Mouse (Mus musculus): Measurements from ENCODE around the gene Tbcd. TPM values are rescaled to one million over a fixed set of nuclear protein-coding genes. Genes with fewer than 3 reads are reported as not detected.

Gene Tbcd
- polyA plus RNA-seq, 2 experiments, result 38.7 to 43.4 TPM

DNA sequence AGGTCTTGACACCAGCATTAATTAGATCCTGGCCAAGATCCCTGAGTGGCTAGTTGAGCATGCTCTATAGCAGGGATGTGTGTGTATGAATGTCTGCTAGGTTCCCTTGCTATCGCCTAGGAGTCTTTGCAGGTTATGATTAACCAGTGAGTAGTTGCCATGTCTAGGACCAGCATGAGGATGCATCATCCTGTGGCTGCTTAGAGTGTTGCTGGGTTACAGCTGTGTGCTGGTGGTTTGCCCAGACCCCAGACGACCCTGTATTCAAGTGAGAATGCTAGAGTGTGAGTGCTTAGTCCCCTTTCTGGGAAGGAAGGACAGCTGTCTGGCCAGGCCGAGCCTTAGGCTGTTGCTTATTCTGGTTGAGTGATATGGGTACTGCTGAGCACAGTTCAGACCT is 106.8 kb downstream of the Tbcd start:
- ATAC-seq (ENCODE audit: low FRiP score, low read depth) (no peak), DNase-seq (ENCODE audit: low spot score) (no peak)
- Histone ChIP-seq H3K27me3 (ENCODE audit: control insufficient read depth, insufficient read depth, low read length) (no peaks in the 10 kb centered on the region), H3K9ac (ENCODE audit: low read depth, low read length, severe bottlenecking) (no peak overlapping the region), H3K9me3 (ENCODE audit: control insufficient read depth, low read length) (no peaks in the 10 kb centered on the region), H3K4me3 (replicated peaks; ENCODE audit: low read length) (no peak overlapping the region), H3K27ac (replicated peaks; ENCODE audit: low read depth, low read length) (no peak overlapping the region), H3K4me2 (replicated peaks; ENCODE audit: low read depth, low read length, severe bottlenecking) (no peak overlapping the region), H3K4me1 (ENCODE audit: control insufficient read depth, insufficient read depth, low read length) (no peaks in the 10 kb centered on the region), H3K36me3 (ENCODE audit: control insufficient read depth, insufficient read depth, low read length) (no peaks in the 10 kb centered on the region)
- no peak for TF ChIP-seq POLR2A (IDR thresholded peaks at IDR 0.05; ENCODE audit: borderline replicate concordance, extremely low read depth, insufficient read depth, insufficient read length)
- WGBS, result 78% methylated on average over 3 of the region's 3 CpGs

DNA sequence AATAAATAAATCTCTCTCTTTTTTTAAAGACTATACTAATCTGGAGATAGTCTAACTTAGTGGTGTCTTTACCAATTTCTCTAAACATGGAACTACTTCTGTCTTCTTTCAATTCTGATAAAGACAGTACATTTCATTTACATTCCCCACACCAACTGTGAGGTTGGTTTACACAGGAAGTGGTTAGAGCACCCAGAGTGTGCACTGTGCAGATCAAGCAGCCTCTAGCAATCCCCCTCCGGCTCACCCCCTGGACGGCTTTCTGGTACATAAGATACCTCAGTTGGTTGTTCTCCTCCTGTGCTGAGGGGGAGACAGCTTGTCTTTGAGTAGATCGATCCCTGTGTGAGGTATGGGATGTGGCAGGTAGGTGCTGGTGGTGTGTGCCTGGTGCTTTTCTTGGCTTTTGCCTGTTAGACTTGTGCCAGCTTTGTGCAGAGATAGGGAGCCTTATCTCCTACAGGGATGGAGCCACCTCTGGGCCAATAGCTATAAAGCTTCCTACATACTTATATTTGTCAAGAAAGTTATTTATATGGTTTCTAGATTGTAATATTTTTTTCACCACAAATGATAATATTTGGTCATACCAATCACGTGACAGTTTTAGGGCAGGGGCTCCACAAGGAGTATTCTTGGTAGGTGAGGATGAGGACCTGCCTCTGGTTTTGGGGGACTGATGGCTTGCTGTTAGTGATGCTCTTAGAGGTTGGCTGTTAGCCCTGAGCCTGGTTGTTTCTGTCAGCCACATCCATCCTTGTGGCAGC is 108.0 kb downstream of the Tbcd start:
- no peaks in the 10 kb centered on the region for H3K27me3 ChIP-seq (ENCODE audit: control insufficient read depth, insufficient read depth, low read length)
- no peak for TF ChIP-seq POLR2A (IDR thresholded peaks at IDR 0.05; ENCODE audit: borderline replicate concordance, extremely low read depth, insufficient read depth, insufficient read length)
- ATAC-seq (ENCODE audit: low FRiP score, low read depth) (no peak), DNase-seq (ENCODE audit: low spot score) (no peak)
- peaks cover 5% of the 10 kb centered on the region; the same call in 1 of the 2 replicates for H3K36me3 ChIP-seq (ENCODE audit: control insufficient read depth, insufficient read depth, low read length)
- no peaks in the 10 kb centered on the region for H3K4me1 ChIP-seq (ENCODE audit: control insufficient read depth, insufficient read depth, low read length)
- H3K9me3 ChIP-seq (ENCODE audit: control insufficient read depth, low read length), result no peaks in the 10 kb centered on the region
- H3K4me2 ChIP-seq (replicated peaks; ENCODE audit: low read depth, low read length, severe bottlenecking), result no peak overlapping the region
- H3K9ac ChIP-seq (ENCODE audit: low read depth, low read length, severe bottlenecking), result no peak overlapping the region
- no peak overlapping the region for H3K4me3 ChIP-seq (replicated peaks; ENCODE audit: low read length)
- no peak overlapping the region for H3K27ac ChIP-seq (replicated peaks; ENCODE audit: low read depth, low read length)
- 83% methylated on average over 4 of the region's 4 CpGs for WGBS

DNA sequence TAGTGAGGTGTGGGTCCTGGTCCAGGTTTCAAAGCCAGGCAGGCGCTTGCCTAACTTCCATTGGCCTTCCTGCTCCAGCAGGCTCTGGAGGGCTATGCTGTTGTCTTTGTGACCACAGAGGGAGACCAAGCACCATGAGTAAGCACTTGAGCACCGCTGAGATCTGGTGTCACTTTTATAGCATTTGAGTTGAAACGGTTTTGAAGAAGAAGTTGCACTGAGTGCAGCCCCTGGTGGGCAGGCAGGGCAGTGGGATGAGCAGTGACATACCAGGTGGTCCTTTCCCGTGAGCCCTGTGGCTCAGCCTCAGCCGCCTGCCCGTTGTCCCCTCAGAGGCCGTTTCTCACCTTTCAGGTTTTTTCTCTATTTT is 108.5 kb downstream of the Tbcd start:
- Histone ChIP-seq H3K4me1 (ENCODE audit: control insufficient read depth, insufficient read depth, low read length) (no peaks in the 10 kb centered on the region), H3K9ac (ENCODE audit: low read depth, low read length, severe bottlenecking) (no peak overlapping the region), H3K4me2 (replicated peaks; ENCODE audit: low read depth, low read length, severe bottlenecking) (no peak overlapping the region), H3K27me3 (ENCODE audit: control insufficient read depth, insufficient read depth, low read length) (no peaks in the 10 kb centered on the region), H3K27ac (replicated peaks; ENCODE audit: low read depth, low read length) (no peak overlapping the region), H3K9me3 (ENCODE audit: control insufficient read depth, low read length) (no peaks in the 10 kb centered on the region), H3K4me3 (replicated peaks; ENCODE audit: low read length) (no peak overlapping the region), H3K36me3 (ENCODE audit: control insufficient read depth, insufficient read depth, low read length) (peaks cover 7% of the 10 kb centered on the region; the same call in 1 of the 2 replicates)
- no peak for DNase-seq (ENCODE audit: low spot score)
- TF ChIP-seq POLR2A (IDR thresholded peaks at IDR 0.05; ENCODE audit: borderline replicate concordance, extremely low read depth, insufficient read depth, insufficient read length), result no peak
- no peak for ATAC-seq (ENCODE audit: low FRiP score, low read depth)
- WGBS, result 57% methylated on average over 7 of the region's 7 CpGs

DNA sequence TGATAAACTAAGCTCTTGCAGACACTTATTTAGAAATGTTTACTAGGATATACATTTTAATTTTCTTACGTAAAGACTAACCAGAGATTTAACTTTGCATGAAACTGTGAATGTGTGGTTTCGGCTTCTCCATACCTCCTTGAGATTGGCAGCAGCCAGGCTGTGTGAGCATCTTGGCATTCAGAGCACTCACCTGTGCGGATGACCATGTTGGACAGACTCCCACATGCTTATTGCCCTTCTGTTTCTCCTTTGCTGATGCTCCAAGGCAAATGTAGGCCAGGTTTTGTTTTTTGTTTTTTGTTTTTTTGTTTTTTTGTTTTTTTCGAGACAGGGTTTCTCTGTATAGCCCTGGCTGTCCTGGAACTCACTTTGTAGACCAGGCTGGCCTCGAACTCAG is 111.6 kb downstream of the Tbcd start:
- H3K4me3 ChIP-seq (replicated peaks; ENCODE audit: low read length), result no peak overlapping the region
- no peak overlapping the region for H3K4me2 ChIP-seq (replicated peaks; ENCODE audit: low read depth, low read length, severe bottlenecking)
- WGBS, result 93% methylated on average over 5 of the region's 5 CpGs
- no peaks in the 10 kb centered on the region for H3K9me3 ChIP-seq (ENCODE audit: control insufficient read depth, low read length)
- DNase-seq (ENCODE audit: low spot score) (no peak), ATAC-seq (ENCODE audit: low FRiP score, low read depth) (no peak)
- H3K27ac ChIP-seq (replicated peaks; ENCODE audit: low read depth, low read length), result no peak overlapping the region
- no peak overlapping the region for H3K9ac ChIP-seq (ENCODE audit: low read depth, low read length, severe bottlenecking)
- TF ChIP-seq POLR2A (IDR thresholded peaks at IDR 0.05; ENCODE audit: borderline replicate concordance, extremely low read depth, insufficient read depth, insufficient read length), result no peak
- H3K27me3 ChIP-seq (ENCODE audit: control insufficient read depth, insufficient read depth, low read length), result no peaks in the 10 kb centered on the region
- no peaks in the 10 kb centered on the region for H3K4me1 ChIP-seq (ENCODE audit: control insufficient read depth, insufficient read depth, low read length)
- H3K36me3 ChIP-seq (ENCODE audit: control insufficient read depth, insufficient read depth, low read length), result peaks cover 7% of the 10 kb centered on the region; the same call in 1 of the 2 replicates

GRCm38 (mm10) chr11:121564265-121564664 is 112.5 kb downstream of the Tbcd start:
- no peak overlapping the region for H3K9ac ChIP-seq (ENCODE audit: low read depth, low read length, severe bottlenecking)
- WGBS, result 94% methylated on average over 4 of the region's 4 CpGs
- no peak overlapping the region for H3K4me2 ChIP-seq (replicated peaks; ENCODE audit: low read depth, low read length, severe bottlenecking)
- H3K27ac ChIP-seq (replicated peaks; ENCODE audit: low read depth, low read length), result no peak overlapping the region
- DNase-seq (ENCODE audit: low spot score), result no peak
- no peak for ATAC-seq (ENCODE audit: low FRiP score, low read depth)
- H3K4me1 ChIP-seq (ENCODE audit: control insufficient read depth, insufficient read depth, low read length), result no peaks in the 10 kb centered on the region
- H3K9me3 ChIP-seq (ENCODE audit: control insufficient read depth, low read length), result no peaks in the 10 kb centered on the region
- no peak for TF ChIP-seq POLR2A (IDR thresholded peaks at IDR 0.05; ENCODE audit: borderline replicate concordance, extremely low read depth, insufficient read depth, insufficient read length)
- no peaks in the 10 kb centered on the region for H3K27me3 ChIP-seq (ENCODE audit: control insufficient read depth, insufficient read depth, low read length)
- H3K36me3 ChIP-seq (ENCODE audit: control insufficient read depth, insufficient read depth, low read length), result peaks cover 7% of the 10 kb centered on the region; the same call in 1 of the 2 replicates
- H3K4me3 ChIP-seq (replicated peaks; ENCODE audit: low read length), result no peak overlapping the region
